Mouse (Mus musculus): ENCODE results near the gene Pigf.
A peak's percentile ranks its signal among the peaks of the same experiment; 100 is the strongest.

Gene Pigf

GRCm38 (mm10) chr17:86967536-86968525 is 57.4 kb downstream of the Pigf start:
- no peak for DNase-seq (ENCODE audit: low read depth)

- DNase-seq (ENCODE audit: low read depth), result no peak
Observed at GRCm38 (mm10) chr17:86967048-86967447, 58.2 kb downstream of the Pigf start.

- DNase-seq (ENCODE audit: low read depth), result no peak
Observed at GRCm38 (mm10) chr17:86966040-86966439, 59.2 kb downstream of the Pigf start.

GRCm38 (mm10) chr17:86965121-86965520 is 60.1 kb downstream of the Pigf start:
- DNase-seq (ENCODE audit: low read depth), result no peak

- DNase-seq (ENCODE audit: low read depth), result peak; percentile 53
Observed at GRCm38 (mm10) chr17:86964502-86964901, 60.7 kb downstream of the Pigf start.

- DNase-seq (ENCODE audit: low read depth), result no peak
Observed at GRCm38 (mm10) chr17:86964041-86964440, 61.2 kb downstream of the Pigf start.

- no peak for DNase-seq (ENCODE audit: low read depth)
Observed at GRCm38 (mm10) chr17:86963586-86963902, 61.7 kb downstream of the Pigf start.

- peak; percentile 36 for DNase-seq (ENCODE audit: low read depth)
Observed at GRCm38 (mm10) chr17:86962894-86963585, 62.2 kb downstream of the Pigf start, which contains the start of gene Rhoq. TSS of gene Rhoq (plus strand) at chr17:86963082.

GRCm38 (mm10) chr17:86962297-86962893 is 62.8 kb downstream of the Pigf start:
- DNase-seq (ENCODE audit: low read depth), result peak; percentile 89

GRCm38 (mm10) chr17:86961301-86961841 is 63.8 kb downstream of the Pigf start:
- no peak for DNase-seq (ENCODE audit: low read depth)

- DNase-seq (ENCODE audit: low read depth), result no peak
Observed at GRCm38 (mm10) chr17:86957968-86958367, 67.2 kb downstream of the Pigf start.

- no peak for DNase-seq (ENCODE audit: low read depth)
Observed at GRCm38 (mm10) chr17:86957239-86957638, 68.0 kb downstream of the Pigf start.

- DNase-seq (ENCODE audit: low read depth), result no peak
Observed at GRCm38 (mm10) chr17:86948801-86949200, 76.4 kb downstream of the Pigf start.

- DNase-seq (ENCODE audit: low read depth), result no peak
Observed at GRCm38 (mm10) chr17:86947840-86948796, 77.1 kb downstream of the Pigf start, which contains the start of gene Atp6v1e2. TSS of gene Atp6v1e2 (minus strand) at chr17:86947897.
